Mouse (Mus musculus) gastrocnemius, postnatal 10 days (tissue): Measurements from ENCODE around the gene Olfr934. TPM values are rescaled to one million over a fixed set of nuclear protein-coding genes. Genes with fewer than 3 reads are reported as not detected.

Experiments used
- DNase-seq: peaks from one replicate; pipeline ENCODE4 v3.0.0; 2021; ENCODE audit warnings: mixed read lengths
- long read RNA-seq, 2 experiments: library from polyadenylated mRNA; stranded (forward); transcript quantifications; one replicate each; pipeline ENCODE4 v2.0.0; 2021
- total RNA-seq, 2 experiments: library from RNA; stranded (reverse); gene quantifications; 2 replicates each; pipeline ENCODE4 v1.2.3; 2021

Olfr934 gene
- total RNA-seq = not detected
- long read RNA-seq, experiment 1 = 0 reads
- long read RNA-seq, experiment 2 = 0 reads

DNA sequence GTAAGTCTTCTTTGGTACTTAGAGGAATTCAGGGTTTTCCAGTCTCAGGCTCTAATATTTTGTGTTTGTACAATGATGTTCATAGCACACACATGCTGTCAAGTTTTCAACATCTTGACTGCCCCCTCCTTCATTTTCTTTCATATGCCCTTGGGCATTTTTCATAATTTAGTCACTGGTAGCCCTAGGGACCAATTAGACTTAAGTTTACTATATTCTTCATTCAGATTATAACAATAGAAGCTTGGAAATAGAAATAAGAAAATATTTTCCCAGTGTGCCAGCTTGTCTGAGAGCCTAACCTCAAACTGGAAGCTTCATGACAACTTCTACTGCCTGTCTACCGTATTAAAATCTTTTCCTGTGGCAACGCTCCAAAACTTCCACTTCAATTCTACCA lies at the start of gene Olfr934:
TSS of gene Olfr934 (minus strand) at position 101 of the 400 bp plus-strand sequence.
- DNase-seq = no peak

DNA sequence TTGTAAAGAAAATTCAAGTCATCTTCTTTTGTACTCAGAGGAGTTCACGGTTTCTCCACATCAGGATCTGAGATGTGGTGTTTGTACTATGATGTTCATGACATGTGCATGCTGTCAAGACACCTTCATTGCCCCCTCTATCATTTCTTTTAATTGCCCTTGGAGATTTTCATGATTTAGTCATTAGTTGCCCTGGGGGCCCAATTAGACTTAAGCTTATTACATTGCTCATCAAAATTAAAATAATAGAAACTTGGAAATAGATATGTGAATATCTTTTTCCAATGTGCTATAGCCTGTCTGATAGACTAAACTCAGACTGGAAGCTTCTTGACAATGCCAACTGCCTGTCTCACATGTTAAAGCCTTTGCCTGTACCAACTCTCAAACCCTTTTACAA lies 35.2 kb upstream of the Olfr934 start, which contains the start of gene Olfr146:
TSS of gene Olfr146 (minus strand) at position 101 of the 400 bp plus-strand sequence.
- DNase-seq = no peak

DNA sequence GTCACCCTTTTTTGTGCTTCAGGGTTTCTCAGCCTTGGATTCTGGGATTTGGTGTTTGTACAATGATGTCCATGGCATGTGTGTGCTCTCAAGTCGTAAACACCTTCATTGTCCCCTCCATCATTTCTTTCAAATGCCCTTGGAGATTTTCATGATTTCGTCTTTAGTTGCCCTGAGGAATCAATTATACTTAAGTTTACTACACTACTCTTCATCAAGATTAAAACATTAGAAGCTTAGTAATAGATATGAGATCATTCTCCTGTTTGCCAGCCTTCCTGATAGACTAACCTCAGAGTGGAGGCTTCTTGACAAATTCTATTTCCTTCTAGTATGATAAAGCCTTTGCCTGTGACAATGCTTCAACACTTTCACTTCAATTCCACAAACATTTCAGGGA lies 11.5 kb upstream of the Olfr934 start, which contains the start of gene Olfr935:
TSS of gene Olfr935 (minus strand) at position 101 of the 400 bp plus-strand sequence.
- no peak for DNase-seq

DNA sequence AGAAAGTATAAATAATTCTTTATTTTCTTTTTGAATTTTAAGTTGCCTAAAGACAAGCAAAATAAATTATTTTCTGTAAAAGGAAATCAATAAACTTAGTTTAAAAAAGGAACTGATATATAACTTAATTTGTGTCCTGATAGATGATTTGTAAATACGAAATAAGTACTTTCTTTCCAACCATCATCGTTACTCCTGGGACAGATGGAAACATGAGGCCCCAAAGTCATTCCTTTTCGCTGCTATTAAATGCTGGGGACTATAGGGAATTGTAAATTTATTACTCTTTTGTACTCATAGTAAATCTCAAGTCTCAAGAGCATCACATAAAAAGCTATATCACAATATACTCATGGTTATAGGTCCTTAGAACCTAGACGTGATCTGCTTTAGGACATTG lies 16.1 kb downstream of the Olfr934 start, which contains the start of gene Olfr933:
TSS of gene Olfr933 (plus strand) at position 301 of the 400 bp plus-strand sequence.
- no peak for DNase-seq

DNA sequence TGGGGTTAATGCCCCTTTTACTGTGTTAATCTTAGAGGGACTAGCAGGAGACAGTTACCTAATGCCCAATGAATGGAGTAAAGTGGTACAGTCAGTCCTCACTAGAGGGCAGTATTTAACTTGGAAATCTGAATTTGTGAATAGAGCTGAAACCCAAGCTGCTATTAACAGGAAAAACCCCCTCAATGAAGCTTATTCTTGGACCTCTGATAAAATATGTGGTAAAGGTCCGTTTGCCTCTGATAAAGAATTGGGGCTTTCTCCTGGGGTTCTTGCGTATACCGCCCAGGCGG lies 34.0 kb downstream of the Olfr934 start:
- DNase-seq = no peak

DNA sequence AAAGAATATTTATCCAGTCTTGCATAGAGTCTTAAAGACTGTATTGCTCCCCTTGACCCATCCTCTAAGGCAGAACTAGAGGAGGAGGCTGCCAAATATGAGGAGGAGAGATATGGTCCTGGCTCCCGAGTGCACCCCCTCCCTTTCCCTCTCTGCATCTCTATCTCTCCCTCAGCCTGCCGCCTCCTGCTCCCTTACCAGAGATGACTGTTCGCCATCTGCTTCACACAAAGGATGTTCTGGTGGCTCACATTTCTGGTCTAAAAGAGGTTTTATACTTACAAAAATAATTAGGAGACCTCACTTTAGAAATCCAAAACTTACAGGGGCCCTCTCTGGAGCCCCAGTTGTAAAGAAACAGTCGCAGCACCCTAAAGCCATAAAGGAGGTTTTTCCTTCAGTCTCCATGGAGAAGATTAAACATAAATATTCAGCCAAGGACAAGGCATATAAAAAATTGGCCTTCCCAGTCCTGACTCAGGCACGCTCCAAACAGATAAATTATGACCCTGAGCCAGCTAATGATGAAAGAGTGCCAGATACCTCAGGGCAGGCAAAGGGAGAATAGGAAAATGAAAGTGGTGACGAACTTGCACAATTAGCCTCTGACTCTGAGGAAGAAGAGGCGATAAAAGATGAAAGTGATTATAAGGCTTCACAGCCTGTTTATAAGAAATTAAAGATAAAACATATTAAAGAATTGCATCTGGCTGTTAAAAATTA lies 34.6 kb downstream of the Olfr934 start:
- DNase-seq = no peak

Other genes starting within 250 kb of the Olfr934 start
- under 1 TPM; 0.07 to 0.12 TPM for gene Olfr920, start 236.0 kb downstream of the Olfr934 start, total RNA-seq
- not detected for gene Olfr921, start 215.2 kb downstream of the Olfr934 start, total RNA-seq
- not detected for gene Olfr922, start 173.7 kb downstream of the Olfr934 start, total RNA-seq
- not detected for gene Olfr923, start 161.8 kb downstream of the Olfr934 start, total RNA-seq
- gene Olfr924, start 143.9 kb downstream of the Olfr934 start, total RNA-seq = not detected
- gene Olfr26, start 133.3 kb downstream of the Olfr934 start, total RNA-seq = not detected
- not detected for gene Olfr926, start 111.2 kb downstream of the Olfr934 start, total RNA-seq
- not detected for gene Olfr930, start 58.5 kb downstream of the Olfr934 start, total RNA-seq
- gene Olfr933, start 16.0 kb downstream of the Olfr934 start, total RNA-seq = not detected
- gene Olfr935, start 11.4 kb upstream of the Olfr934 start, total RNA-seq = not detected
- gene Olfr146, start 35.1 kb upstream of the Olfr934 start, total RNA-seq = not detected
- not detected for gene Olfr937, start 76.6 kb upstream of the Olfr934 start, total RNA-seq
- gene Olfr938, start 90.6 kb upstream of the Olfr934 start, total RNA-seq = not detected
- gene Olfr27, start 139.8 kb upstream of the Olfr934 start, total RNA-seq = not detected
- not detected for gene Olfr943, start 178.0 kb upstream of the Olfr934 start, total RNA-seq
- gene Olfr944, start 213.6 kb upstream of the Olfr934 start, total RNA-seq = not detected